Mouse (Mus musculus): Measurements from ENCODE around the gene Tifa.

DNA sequence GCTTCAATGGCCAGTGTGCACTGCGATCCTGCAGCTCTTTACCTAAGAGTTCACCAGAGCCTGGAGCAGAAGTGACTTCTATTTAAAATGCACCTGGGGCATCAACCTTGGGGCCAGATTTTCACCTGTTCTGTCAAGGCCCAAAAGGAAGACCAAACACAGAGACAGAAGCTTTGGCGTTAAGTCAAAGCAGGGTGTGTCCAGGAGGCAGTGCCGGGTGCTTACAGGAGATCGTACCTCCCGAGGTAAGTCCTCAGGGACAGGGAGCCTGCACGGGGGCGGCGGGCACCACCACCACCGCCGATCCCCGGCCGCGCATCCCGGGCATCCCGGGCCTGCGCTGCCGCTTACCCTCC is 47.2 kb downstream of the Tifa start:
- no peak for TF ChIP-seq CTCF (IDR thresholded peaks at IDR 0.05; ENCODE audit: low read depth)
- TF ChIP-seq EP300 (IDR thresholded peaks at IDR 0.05; ENCODE audit: low read depth) = no peak

Measured in liver, postnatal 0 days (tissue).